Mouse (Mus musculus) A20 (cell line): ENCODE results near the gene Csf2rb.

ENCODE experiments used
- DNase-seq: peaks from one replicate; pipeline ENCODE4 v3.0.0-alpha.2; 2011; ENCODE audit warnings: low read depth, low spot score

Csf2rb gene

GRCm38 (mm10) chr15:78377859-78378258 lies 52.3 kb downstream of the Csf2rb start:
- DNase-seq = no peak

- no peak for DNase-seq
These were observed 53.0 kb downstream of the Csf2rb start for GRCm38 (mm10) chr15:78378556-78378955.

GRCm38 (mm10) chr15:78380208-78380607 lies 54.7 kb downstream of the Csf2rb start:
- DNase-seq = no peak

- DNase-seq = no peak
These were observed 55.2 kb downstream of the Csf2rb start for GRCm38 (mm10) chr15:78380741-78381140.

- DNase-seq = no peak
These were observed 56.6 kb downstream of the Csf2rb start for GRCm38 (mm10) chr15:78382115-78382514.

GRCm38 (mm10) chr15:78383450-78384219 lies 58.1 kb downstream of the Csf2rb start:
- DNase-seq = no peak

- DNase-seq = no peak
These were observed 58.9 kb downstream of the Csf2rb start for GRCm38 (mm10) chr15:78384220-78385116.

GRCm38 (mm10) chr15:78385564-78385963 lies 60.0 kb downstream of the Csf2rb start:
- DNase-seq = no peak

GRCm38 (mm10) chr15:78390855-78391254 lies 65.3 kb downstream of the Csf2rb start:
- DNase-seq = no peak

- no peak for DNase-seq
These were observed 70.0 kb downstream of the Csf2rb start, which contains the start of gene Tex33 for GRCm38 (mm10) chr15:78395478-78395962. Tex33 (minus strand) TSS chr15:78395912.

GRCm38 (mm10) chr15:78401345-78401744 lies 75.8 kb downstream of the Csf2rb start:
- no peak for DNase-seq

- DNase-seq = no peak
These were observed 76.4 kb downstream of the Csf2rb start for GRCm38 (mm10) chr15:78401921-78402320.

GRCm38 (mm10) chr15:78402423-78402822 lies 76.9 kb downstream of the Csf2rb start:
- no peak for DNase-seq

GRCm38 (mm10) chr15:78403301-78403741 lies 77.8 kb downstream of the Csf2rb start:
- DNase-seq = no peak
